Mouse (Mus musculus): ENCODE data around the gene Cdh22.

Cdh22 gene

DNA sequence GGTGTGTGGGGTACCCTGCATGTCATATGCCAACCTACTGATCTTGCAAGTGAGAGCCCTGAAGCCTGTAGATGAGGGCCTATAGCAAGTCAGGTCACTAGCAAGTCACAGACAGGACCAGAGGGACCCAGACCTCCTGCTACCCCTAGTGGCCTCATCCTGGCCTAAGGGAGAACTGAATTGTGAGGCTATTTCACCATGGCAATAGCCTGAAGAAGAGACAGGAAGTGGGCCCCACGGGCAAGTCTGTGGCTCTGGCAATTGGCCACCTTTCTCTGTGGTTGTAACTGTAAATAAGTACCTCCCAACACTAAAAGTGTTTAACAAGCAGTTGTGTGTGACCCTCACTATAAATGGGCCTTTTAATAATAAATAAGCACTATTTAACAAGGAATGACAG is 16.2 kb upstream of the Cdh22 start:
- in situ Hi-C loops (cut with MseI, MboI) = no loop called here

DNA sequence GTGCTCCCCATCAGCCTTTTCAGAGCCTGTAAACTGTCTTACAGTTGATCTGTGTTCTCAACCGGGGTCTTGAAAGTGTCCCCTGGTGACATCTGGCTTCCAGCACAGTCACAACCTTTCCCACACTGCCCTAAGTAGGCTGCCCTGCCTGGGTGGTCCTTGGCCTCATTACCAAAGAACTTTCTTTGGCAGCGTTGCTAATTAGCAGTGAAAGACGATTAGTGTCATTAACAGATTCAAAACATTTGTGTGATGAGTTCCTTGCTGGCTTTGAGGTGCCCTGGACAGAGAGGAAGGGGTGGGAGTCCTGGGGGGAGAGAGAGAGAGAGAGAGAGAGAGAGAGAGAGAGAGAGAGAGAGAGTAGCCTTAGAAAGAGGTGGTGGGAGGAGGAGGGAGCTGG is 14.3 kb upstream of the Cdh22 start:
- in situ Hi-C loops (cut with MseI, MboI) = no loop called here

DNA sequence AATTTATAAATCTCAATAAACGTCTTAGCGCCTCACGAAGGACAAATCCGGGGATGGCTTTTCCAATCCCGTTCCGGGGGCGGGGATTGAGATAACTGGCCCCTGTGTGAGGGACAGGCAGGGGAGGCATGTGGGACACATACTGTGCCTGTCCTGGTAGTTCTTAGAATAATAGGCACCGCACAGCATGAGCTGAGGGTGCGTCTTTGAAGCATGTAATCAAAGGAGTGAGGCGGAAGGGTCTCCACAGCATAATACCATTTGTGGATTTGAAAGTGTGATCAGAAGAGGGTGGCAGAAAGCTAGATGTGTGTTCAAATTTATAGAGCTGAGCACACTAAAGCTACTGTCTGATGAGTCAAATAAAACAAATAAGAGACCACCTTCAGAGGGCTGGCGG is 11.7 kb upstream of the Cdh22 start:
- in situ Hi-C loops (cut with MseI, MboI) = no loop called here

DNA sequence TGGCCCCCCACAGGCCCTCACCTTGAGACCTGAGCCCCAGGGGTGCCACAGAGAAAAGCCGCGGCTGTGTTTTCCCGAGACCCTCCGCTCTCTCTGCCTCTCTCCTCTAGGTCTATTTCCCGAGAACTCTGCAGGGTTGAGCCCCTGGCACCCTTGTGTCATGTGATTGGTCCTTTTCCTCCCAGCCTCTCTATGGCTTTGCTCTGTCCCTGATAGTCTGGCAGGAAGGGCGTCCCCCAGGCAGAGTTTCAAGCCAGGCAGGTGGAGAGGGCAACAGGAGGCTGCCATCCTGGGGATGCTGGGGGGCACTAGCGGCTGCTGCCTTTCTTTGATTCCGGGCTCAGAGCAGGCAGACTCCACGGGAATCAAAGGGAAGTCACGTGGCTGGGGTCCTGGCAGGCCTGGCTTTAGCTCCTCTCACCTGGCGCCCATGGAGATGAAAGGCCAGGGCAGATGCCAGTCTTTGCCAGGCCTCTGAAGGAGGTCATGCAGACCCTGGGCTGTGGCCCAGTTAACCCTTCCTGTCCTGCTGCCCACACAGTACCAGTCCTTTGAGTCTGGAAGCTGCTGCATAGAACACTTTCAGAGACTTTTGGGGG is 8.6 kb upstream of the Cdh22 start:
- in situ Hi-C loops (cut with MseI, MboI) = no loop called here

DNA sequence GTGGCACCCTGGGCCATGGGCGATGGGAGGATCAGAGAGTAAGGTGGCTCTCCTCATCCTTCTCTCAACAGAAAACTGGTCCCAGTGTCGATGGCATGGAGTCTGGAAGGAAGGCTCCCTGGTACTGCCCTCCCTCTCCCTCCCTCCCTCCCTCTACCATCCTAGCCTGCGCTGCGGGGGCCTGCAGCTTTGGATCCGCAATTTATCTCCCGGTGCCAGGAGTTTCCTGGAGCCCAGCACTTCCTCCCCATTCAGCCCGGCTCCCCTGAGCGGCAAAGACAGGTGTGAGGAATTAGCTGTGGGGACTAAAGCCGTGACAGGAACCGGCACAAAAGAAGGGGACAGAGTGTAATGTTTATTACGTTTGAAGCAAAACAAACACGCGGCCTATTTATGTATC is 7.9 kb upstream of the Cdh22 start:
- in situ Hi-C loops (cut with MseI, MboI) = no loop called here

DNA sequence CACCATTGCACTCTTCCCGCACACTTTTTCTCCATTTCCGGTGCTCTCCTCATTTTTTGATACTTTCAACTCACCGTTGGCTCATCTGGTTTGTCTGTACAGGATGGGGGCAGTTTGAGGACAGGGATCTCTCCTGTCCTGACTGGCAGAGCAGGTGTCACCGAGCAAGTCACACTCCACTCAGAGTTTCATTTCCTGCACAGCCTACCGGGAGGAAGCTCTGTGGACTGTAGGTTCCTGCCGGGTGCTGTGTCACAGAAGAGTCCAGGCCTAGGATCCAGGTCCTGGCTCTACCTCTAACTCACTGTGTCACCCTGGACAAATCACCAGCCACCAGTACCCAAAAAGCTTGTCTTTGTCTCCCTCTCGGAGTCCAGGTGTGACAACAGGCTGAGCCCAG is 7.1 kb upstream of the Cdh22 start:
- in situ Hi-C loops (cut with MseI, MboI) = no loop called here

DNA sequence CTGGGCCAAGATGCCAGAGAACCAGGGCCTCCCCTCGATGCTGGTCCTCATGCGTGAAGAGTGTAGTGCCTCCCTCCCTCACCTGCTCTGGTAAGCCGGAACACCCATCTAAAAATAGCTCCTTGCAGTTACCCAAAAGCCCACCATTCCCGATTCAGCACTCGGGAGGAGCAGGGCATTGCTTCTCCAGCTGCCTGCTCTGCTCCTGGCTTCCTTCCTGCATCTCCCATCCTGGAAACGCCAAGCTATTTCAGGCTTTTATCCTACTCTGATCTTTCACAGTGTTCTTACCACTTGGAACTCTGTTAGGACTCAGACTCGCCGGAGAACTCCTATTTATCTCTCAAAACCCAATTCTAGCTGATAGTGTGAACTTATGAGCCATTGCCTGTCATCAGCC is 5.7 kb upstream of the Cdh22 start:
- in situ Hi-C loops (cut with MseI, MboI) = no loop called here

DNA sequence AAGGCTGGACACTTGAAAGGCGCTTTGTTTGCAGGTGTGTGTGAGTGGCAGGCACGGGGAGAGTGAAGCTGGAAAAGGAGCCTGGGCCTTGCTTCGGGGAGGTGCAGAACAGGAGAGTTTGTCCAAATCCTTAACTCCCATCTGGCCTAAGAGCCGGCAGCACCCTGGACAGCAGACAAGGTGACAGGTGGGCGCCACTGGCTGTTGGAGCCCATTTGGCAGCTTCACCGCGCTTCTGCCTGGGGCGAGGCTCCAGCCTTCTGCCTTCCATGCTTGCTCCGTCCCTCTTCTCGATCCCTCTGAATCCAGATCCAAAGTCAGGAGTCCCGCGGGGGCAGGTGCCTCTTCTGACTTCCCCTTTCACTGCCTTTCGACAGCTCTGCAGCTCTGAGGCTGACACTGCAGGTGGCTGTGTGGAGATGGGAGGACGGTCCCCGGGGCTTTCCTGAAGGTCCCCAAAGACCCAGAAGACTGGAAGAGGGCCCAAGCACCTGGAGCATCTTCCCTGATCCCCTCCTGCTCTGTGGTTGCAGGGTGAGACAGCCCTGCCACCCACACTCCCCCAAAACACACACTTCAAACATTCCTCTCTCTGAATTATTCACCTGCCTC is 5.0 kb upstream of the Cdh22 start:
- in situ Hi-C loops (cut with MseI, MboI) = no loop called here

DNA sequence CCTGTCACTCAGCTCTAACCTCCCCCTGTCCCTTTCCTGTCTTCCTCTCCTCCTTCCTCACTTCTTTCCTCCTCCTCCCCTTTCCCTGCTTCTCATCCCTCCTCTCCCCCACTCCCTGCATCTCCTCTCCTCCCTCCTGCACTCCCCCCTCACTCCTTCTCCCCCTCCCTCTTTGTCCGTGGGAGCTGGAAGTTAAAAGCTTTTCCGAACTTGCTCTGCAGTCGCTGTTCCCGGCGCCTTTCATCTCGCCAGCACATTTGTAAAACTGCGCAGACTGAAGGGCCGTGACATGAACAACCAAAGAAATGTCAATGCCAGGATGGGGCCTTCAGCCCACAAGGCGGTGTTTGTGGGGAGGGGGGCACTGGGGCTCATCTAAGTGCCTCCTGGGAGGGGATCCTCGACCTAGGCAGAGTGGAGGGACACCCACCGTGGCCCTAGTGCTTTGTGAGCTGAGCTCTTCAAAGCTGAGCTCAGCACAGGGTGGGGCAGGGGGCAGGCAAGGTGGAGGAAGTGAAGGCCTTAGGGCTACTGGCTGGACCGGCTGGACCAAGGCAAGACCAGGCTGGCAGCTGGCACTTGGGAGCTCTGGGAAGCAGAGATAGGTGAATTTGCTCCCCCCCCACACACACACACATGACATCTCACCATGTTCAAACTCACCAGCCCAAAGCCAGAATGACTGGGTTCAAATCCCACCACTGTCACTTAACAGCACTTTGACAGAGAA is 3.9 kb upstream of the Cdh22 start:
- in situ Hi-C loops (cut with MseI, MboI) = no loop called here

DNA sequence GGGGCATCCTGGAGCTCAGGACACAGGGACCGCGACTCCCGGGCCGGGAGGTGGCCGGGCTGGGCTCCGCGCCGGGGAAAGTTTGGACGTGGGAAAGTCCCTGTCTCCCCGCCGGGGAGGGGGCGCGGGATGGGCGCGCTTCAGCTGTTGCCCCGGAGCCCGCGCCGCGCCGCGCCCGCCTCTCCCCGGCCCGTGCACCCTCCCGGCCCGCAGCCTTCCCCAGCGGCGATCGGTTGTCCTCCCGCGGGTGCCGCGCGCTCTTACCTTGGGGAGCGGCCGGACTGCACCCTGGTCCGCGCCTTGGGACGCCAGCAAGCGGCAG is 401 bp downstream of the Cdh22 start:
- in situ Hi-C loops (cut with MseI, MboI) = no loop called here

DNA sequence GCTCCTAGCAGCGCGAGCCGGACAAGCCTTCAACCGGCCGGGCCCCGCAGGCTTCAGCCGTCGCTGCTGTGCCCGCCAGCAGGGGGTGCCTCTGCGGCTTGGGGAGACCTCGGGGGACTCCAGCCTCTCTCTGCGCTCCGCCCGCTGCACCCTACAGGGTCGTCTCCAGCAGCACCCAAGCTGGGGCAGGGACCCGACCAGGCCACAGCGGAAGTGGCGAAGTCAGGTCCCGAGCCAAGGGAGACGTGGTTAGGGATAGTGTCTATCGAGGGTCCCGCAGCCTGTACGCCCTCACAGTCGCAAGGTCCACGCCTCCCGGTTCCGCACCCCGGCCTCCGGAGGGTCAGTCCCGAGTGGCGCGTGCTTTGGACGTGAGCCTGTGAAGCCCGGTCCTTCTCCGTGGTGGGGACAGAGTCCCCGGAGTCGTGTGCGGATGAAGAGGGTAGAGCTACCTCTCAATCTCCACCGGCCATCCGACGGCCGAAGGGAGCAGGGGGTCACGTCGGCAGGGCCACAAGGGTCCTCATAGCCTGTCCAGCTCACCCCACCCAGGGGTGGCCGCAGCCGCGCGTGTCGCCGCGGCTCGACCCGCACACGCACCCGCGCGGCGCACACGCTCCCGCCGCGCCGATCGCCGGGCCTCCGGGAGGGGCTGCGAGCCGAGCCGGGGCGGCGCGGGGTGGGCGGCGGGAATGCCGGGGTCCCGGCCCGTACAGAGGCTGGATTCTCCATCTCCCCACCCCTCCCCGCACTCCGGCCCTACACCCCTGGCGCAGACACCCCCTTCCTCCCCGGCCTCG is 962 bp downstream of the Cdh22 start:
- in situ Hi-C loops (cut with MseI, MboI) = no loop called here

DNA sequence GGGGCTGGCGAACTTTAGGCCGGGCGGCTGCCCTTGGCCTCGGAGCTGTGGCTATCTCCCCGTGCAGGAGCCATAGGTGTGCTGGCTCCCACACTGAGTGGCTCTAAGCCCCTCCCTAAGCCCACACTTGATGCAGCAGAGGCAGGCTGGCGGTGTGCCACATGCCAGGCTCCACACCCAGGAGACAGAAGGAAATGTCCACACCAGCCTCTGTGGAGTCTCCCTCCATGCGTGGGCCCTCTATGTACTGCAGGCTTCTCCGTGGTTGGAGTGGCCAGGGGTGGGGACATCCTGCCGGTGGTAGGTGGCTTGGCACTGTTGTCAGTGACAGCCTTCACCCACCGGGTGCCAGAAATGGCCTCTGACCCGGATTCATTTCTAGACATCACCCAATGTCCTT is 5.6 kb downstream of the Cdh22 start:
- in situ Hi-C loops (cut with MseI, MboI) = no loop called here

DNA sequence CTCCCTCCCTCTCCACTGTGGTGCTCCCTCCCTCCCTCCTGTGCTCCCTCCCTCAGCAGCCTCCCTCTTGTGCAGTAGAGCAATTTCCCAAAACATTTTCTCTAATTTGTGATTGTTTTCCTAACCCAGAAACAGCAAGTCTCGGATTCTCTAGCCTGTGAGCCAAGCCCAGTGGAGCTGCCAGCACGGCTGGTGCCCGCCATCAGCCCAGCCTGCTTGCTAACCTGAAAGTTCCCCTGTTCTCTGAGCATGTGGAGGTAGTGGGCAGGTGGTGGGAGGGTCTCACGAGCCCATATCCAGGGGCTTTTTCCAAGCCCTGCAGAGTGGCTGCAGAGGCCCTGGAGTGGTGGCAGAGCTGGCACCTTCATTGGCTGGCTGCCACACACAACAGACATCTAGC is 10.8 kb downstream of the Cdh22 start:
- in situ Hi-C loops (cut with MseI, MboI) = no loop called here

DNA sequence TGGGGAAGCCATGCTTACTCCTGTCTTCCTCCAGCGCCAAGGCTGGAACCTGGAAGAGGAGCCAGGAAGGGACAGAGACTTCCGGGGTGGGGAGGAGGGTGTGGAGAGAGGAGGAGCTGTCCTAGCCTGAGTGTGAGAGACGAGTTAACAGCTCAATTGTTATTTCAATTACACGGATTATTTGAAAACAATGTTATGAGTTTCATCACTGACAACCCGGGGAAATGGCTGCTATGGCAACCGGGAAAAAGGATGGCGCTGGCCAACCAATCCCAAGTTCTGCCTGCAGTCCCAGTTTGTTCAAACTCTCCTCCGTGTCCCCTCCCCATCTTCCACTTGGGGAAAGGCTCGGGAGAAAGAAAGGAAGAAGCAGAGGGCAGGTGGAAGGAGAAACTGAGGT is 12.7 kb downstream of the Cdh22 start:
- in situ Hi-C loops (cut with MseI, MboI) = no loop called here

DNA sequence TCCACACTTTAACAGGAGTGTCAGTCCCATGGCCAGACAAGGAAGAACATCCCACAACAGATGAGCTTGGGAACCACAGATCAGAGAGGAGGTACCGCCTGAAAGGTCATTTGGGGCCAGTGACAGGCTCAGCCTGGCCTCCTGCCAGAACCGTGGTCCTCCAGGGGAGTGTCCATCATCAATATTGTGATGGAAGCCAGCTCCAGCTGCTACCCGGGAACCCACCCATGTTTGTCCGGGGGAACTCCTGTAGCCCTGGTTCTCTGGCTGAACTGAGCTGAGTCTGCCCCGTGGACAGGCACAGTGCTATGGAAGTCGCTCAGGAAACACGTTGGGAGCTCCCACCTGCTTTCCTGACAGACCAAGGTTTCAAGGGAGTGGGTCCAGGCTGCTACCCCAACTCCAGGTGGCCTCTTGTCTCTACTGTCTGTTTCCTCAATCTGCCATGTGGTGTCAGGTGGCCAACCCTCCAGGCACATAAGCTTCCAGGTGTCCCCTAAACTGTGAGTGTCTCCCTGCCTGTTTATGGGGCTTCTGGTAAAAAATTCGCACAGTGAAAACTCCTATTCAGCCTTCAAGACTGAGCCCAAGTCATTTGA is 14.2 kb downstream of the Cdh22 start:
- in situ Hi-C loops (cut with MseI, MboI) = no loop called here

DNA sequence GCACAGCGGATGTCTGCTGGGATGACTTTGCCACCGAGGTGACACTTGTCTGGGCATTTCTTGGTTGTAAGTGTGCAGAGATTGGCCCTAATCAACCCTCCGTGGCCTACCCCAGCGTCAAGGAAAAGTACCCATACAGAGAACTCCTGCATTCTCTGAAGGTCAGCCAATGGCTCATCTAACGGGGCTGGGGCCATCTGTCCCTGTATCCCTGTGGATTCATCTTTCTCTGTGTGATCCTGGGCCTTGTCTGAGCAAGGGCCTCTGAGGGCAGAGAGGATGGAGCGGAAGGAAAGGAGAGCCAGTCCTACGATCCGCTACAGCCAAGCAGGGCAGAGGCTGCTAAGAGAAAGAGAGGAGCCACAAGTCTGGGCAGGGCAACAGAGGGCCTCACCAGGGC is 15.7 kb downstream of the Cdh22 start:
- in situ Hi-C loops (cut with MseI, MboI) = no loop called here

DNA sequence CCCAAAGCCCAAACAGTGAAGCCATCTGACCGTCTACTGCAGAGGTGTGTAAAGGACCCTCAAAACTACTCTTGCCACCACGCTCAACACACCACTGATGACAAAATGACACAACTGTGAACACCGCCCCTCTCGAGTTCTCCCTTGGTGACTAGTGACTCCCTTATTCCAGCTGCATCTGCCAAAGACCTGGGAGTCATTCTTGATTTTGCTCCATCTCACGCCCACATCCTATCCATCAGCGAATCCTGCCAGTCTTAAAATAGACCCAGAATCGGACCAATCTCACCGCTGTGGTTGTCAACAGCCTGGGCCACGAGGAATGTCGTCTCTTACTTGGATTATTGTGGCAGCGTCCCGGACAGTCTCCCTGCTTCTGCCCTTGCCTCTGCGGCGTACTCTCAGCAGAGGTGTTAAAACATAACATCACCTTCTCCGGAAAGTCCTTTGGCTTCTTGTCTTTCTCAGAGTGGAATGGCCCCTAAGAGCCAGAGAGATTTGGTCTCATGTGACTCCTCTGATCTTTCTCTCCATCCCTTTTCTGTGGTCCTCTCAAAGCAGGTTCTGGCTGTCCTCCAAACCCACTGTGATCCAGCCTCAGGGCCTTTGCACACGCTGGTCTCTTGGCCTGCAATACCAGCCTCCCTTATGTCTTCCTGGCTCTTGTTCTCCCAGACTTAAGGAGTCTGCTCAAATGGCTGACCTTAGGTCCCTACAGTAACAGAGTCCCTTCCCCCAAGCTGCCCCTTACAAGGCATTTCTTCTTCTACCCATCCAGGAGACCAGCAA is 17.1 kb downstream of the Cdh22 start:
- in situ Hi-C loops (cut with MseI, MboI) = no loop called here

DNA sequence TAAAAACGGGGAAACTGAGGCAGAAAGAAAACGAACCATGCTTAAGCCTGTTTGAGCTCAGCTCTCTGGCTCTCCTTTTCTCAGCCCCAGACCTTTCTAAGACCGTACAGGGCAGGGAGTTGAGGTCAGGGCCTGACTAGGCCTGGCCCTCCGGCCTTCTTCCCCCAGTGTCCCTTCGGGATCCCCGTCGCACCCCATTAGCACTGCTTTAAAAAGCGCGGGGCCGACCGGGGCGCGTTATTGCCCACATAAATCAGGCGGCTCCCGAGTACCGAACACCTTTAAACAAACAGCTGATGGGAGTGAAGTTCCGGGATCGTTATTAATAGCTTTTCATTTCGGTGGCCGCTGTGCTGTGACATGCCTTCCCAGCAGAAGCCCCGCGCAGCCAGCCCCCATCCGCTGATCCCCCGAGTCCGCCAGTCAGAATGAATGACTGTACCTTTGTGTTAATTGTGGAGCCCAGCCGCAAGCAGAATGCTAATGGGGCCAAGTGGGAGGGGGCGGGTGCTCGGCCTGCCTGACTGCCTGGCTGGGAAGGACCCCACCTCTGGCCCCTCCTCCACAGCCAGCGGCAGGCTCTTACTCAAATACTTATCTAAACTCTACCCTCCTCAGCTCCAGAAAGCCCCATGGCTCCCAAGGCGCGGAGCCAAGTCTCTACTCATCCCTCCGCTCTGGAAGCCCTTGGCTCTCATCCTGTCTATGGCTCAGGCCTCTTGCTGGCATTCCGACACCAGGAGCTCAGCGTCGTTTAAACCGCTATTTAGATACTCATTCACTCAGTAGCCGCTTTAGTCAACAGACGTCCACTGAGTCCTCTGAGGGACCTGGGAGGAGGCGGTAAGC is 19.3 kb downstream of the Cdh22 start:
- in situ Hi-C loops (cut with MseI, MboI) = no loop called here

DNA sequence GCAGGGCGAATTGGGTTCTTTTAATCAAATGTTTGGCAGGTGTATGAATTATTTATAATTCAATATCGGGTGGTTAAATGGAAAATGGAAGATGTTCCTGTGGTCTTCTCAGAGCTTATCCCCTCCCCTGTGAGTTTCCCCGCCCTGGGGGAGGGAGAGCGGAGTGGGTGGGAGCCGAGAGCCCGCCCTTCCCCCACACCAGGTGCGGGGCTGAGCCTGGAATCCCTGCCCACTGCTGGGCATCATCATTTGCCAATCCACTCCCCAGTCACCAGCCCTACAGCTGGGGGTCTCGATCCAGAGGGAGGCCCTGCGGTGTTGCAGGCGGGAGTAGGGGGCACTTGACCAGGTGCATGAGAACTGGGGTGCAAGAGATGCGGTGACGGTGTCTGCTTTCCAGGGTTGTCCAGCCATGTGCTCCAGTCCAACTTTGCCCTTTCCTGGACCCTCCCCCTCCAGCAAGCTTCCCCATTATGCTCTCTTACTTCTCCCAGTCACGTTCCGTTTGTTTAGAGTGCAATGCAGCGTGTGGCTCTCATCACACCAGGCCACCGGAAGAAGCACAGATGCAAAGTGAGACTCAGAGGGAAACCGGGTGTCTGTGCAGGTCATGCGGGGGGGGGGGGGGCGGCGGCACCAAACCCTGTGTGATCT is 23.1 kb downstream of the Cdh22 start:
- in situ Hi-C loops (cut with MseI, MboI) = no loop called here

DNA sequence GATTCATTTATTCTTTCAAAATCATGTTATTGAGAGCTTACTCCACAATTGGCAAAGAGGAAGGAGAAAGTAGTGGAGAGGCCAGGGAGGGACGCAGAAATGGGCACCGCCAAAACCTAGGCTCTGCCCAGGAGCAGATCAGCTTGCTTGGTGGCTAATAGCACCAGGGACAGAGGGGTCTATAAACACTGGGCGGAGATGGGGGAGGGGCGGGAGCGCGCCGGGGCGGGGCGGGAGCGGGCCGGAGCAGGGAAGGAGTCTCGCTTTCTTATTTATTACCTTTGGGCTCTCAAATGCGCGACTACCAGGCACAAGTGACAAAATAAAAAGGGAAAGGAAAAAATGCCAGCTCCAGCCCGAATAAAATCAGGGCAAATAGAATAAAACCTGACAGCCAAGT is 23.7 kb downstream of the Cdh22 start:
- in situ Hi-C loops (cut with MseI, MboI) = no loop called here
